Mouse (Mus musculus): ENCODE measurements around the gene Thap3. TPM values are rescaled to one million over a fixed set of nuclear protein-coding genes. Genes with fewer than 3 reads are reported as not detected.

Gene Thap3
- polyA plus RNA-seq, 1 experiment from 2014 or later: 56.3 TPM

DNA sequence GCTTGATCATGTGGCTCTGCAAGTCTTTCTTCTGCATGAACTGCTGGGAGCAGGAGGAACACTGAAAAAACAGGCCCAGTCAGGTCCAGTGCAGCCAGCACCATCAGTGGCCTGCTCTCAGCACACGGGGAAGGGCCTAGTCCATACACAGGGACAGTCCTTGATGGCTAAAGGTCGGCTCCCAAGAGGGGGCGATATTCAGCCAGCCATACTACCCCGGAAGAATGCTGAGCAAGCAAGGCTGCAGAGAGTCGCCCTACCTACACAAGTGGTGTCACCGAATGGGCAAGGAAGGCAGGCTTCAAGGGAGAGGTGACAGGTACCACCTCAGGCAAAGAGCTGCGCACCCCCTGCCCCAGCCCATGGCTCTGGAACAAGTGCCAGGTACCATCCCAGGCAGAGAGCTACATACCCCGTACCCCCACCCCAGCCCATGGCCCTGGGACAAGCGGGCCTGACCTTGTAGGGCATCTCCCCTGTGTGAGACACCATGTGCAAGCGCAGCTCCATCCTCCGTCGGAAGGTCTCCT is 32.8 kb upstream of the Thap3 start:
- H3K9ac ChIP-seq: no peak overlapping the region

DNA sequence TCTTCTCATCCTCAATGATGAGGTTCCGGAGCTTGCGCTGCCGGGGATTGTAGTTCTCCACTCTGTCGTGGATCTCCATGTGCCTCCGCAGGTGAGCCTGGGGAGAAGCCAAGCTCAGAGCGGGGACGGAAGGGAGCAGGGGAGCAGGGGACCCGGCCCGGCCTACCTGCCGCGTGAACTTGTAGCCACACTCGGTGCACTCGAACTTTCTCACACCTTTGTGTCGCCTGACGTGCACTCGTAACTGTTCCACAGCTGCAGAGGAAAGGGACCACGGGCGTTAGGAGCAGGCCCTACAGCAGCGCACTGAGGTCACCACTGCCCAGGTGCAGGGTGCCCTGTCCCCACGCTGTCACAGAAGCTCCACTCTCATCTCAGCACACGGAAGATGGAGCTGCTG is 31.2 kb upstream of the Thap3 start:
- Histone ChIP-seq H3K4me3 (no peak overlapping the region), H3K27me3 (no peaks in the 10 kb centered on the region), H3K9me3 (no peaks in the 10 kb centered on the region), H3K9ac (no peak overlapping the region), H3K4me1 (peaks cover 9% of the 10 kb centered on the region; the same call in 1 of the 2 replicates), H3K4me2 (no peak overlapping the region), H3K36me3 (peaks cover 82% of the 10 kb centered on the region), H3K27ac (no peak overlapping the region)
- ATAC-seq (ENCODE audit: insufficient number of reproducible peaks, insufficient read depth, low FRiP score, low TSS enrichment, low read depth): no peak
- 93% methylated on average over 21 of the region's 21 CpGs for WGBS

More for the DNA sequence above, 32.8 kb upstream of the Thap3 start:
- peaks cover 25% of the 10 kb centered on the region for H3K4me1 ChIP-seq
- no peak overlapping the region for H3K4me3 ChIP-seq
- H3K36me3 ChIP-seq: peaks cover 76% of the 10 kb centered on the region
- no peak overlapping the region for H3K27ac ChIP-seq
- 81% methylated on average over 12 of the region's 12 CpGs for WGBS
- no peak overlapping the region for H3K4me2 ChIP-seq
- ATAC-seq (ENCODE audit: insufficient number of reproducible peaks, insufficient read depth, low FRiP score, low TSS enrichment, low read depth): no peak
- no peaks in the 10 kb centered on the region for H3K27me3 ChIP-seq
- H3K9me3 ChIP-seq: no peaks in the 10 kb centered on the region

DNA sequence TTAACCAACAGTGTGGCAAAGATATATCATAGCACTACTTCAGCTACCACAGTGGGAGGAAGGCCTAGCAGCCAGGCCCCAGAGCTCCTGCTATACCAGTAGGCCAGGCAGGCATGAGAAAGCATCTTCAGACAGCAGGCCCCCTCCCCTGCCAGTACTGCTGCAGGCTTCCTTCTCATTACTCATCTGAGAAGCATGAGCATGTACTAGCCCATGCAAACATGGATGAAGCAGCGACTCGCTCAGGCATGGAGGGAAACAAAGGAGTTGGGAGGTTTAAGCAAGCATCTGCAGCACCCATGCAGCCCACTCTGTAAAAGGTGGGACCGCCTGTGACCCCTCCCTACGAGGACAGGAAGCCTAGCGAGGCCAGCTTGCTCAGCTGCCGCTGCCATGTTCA is 30.3 kb upstream of the Thap3 start:
- Histone ChIP-seq H3K9ac (no peak overlapping the region), H3K9me3 (no peaks in the 10 kb centered on the region), H3K36me3 (peaks cover 83% of the 10 kb centered on the region), H3K27me3 (no peaks in the 10 kb centered on the region), H3K4me2 (no peak overlapping the region), H3K4me1 (no peaks in the 10 kb centered on the region), H3K4me3 (no peak overlapping the region), H3K27ac (no peak overlapping the region)
- 83% methylated on average over 6 of the region's 6 CpGs for WGBS
- no peak for ATAC-seq (ENCODE audit: insufficient number of reproducible peaks, insufficient read depth, low FRiP score, low TSS enrichment, low read depth)

DNA sequence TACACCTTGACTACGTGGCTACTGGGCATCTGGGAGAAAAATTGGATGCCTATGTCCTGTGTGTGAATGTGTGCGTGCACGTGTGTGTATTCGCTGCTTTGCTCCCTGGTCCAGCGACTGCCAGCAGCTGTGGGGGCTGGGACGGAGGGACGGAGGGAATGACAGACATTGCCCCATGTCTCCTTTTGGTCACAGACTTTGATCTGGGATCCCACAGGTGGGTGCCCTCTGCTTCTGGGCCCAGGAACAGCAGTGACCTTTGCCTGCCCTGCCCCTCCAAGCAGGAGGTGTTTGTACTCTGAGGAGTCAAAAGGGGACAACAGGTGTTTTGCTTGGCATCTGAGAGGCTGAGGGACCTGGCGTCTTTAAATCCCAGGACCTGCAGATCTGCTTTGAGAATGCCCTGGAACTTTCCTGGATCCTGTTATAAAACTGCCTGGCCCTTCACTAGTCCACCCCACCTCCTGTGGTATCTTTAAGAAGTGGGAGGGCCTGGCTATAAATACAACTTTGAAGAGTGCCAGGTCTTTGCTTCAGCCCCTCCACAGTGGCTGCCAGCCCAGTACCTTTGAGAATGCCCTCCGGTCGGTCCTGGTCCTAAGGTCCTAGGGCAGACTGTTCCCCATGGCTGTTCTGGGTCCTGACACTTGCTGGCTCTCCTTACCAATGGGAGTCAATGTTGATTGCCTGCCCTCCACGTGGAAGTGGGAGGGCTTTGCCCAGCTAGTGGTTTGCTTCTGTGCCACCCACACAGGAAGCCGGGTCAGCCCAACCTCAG is 24.4 kb upstream of the Thap3 start:
- peaks cover 30% of the 10 kb centered on the region for H3K4me1 ChIP-seq
- no peak for ATAC-seq (ENCODE audit: insufficient number of reproducible peaks, insufficient read depth, low FRiP score, low TSS enrichment, low read depth)
- H3K36me3 ChIP-seq: peaks cover 46% of the 10 kb centered on the region
- 86% methylated on average over 12 of the region's 12 CpGs for WGBS
- no peak overlapping the region for H3K9ac ChIP-seq
- H3K9me3 ChIP-seq: no peaks in the 10 kb centered on the region
- H3K4me2 ChIP-seq: no peak overlapping the region
- H3K4me3 ChIP-seq: no peak overlapping the region
- H3K27ac ChIP-seq: no peak overlapping the region
- H3K27me3 ChIP-seq: no peaks in the 10 kb centered on the region

DNA sequence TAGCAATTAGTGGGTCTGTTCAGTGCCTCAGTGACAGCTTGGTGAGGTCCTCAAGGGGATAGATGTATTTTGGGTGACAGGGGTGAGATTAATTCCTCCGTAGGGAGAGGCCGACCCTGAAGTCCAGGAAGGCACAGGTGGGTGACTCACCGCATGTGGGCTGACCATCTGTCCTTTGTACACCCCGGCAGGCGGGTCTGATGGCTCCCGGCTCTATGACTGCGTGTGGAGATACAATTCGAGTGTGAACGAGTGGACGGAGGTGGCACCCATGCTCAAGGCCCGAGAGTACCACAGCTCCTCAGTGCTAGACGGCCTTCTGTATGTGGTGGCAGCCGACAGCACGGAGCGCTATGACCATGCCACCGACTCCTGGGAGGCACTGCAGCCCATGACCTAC is 23.3 kb upstream of the Thap3 start:
- Histone ChIP-seq H3K4me3 (no peak overlapping the region), H3K36me3 (peaks cover 44% of the 10 kb centered on the region), H3K27me3 (peaks cover 11% of the 10 kb centered on the region), H3K9ac (no peak overlapping the region), H3K27ac (no peak overlapping the region), H3K4me1 (peaks cover 41% of the 10 kb centered on the region), H3K4me2 (peak overlapping the region; percentile 100; the same call in 1 of the 2 replicates), H3K9me3 (no peaks in the 10 kb centered on the region)
- ATAC-seq (ENCODE audit: insufficient number of reproducible peaks, insufficient read depth, low FRiP score, low TSS enrichment, low read depth): no peak
- 91% methylated on average over 16 of the region's 16 CpGs for WGBS

DNA sequence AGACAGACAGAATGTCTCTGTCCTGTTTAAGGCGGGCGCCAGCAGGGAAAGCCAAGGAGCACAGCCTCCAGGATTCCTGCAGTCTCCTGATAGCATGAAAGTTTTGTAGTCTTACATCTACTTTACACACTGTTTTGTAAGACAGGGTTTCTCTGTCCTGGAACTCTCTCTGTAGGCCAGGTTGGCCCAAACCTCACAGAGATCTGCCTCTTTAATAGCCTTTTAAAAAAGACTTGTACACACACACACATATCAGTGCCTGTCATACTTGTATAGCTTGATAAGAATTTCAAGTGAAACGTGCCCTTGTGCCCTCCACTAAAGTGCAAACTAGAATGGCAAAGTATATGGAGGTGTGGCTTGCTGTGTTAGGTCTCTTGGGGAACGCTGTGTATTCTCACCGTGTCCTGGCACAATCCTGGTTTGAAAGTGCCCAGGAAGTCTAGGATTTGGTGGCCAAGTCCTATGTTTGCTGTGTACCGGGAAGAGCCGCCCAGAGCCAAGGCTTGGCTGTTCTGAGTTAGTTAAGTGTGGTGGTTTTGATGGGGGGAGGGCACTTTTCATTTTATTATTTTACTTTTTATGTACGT is 22.5 kb upstream of the Thap3 start:
- Histone ChIP-seq H3K9me3 (no peaks in the 10 kb centered on the region), H3K36me3 (peaks cover 41% of the 10 kb centered on the region), H3K4me1 (peaks cover 44% of the 10 kb centered on the region), H3K27me3 (peaks cover 14% of the 10 kb centered on the region), H3K4me2 (peak overlapping the region; percentile 100), H3K27ac (no peak overlapping the region; the same call in 1 of the 2 replicates), H3K9ac (peak overlapping the region; percentile 78), H3K4me3 (peak overlapping the region; percentile 75)
- ATAC-seq (ENCODE audit: insufficient number of reproducible peaks, insufficient read depth, low FRiP score, low TSS enrichment, low read depth): no peak
- 66% methylated on average over 8 of the region's 8 CpGs for WGBS

DNA sequence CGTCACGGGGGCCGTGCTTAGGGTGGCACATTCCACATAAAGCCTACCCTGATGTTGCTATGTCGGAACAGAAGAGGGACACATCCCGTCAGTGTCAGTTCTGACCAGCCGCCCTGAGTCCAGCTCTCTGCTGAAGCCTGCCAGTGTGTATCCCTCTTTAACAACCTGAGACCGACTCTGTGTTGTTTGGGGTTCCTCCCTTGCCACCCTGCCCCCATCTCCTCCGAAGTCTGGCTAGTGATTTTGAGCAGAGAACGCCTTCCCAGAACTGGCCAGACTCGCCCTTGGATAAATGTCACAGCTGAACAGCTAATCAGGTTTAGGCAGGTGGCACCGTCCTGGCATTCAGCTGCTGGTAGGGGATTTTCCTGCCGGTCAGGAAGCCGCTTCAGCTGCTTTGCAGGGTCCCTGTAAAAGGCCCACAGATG is 21.9 kb upstream of the Thap3 start:
- peaks cover 14% of the 10 kb centered on the region for H3K27me3 ChIP-seq
- no peaks in the 10 kb centered on the region for H3K9me3 ChIP-seq
- H3K4me3 ChIP-seq: peak overlapping the region; percentile 75
- H3K36me3 ChIP-seq: peaks cover 36% of the 10 kb centered on the region
- H3K4me2 ChIP-seq: peak overlapping the region; percentile 100
- H3K9ac ChIP-seq: peak overlapping the region; percentile 78
- peaks cover 44% of the 10 kb centered on the region for H3K4me1 ChIP-seq
- 9% methylated on average over 13 of the region's 13 CpGs for WGBS
- no peak for ATAC-seq (ENCODE audit: insufficient number of reproducible peaks, insufficient read depth, low FRiP score, low TSS enrichment, low read depth)
- H3K27ac ChIP-seq: no peak overlapping the region; the same call in 1 of the 2 replicates

DNA sequence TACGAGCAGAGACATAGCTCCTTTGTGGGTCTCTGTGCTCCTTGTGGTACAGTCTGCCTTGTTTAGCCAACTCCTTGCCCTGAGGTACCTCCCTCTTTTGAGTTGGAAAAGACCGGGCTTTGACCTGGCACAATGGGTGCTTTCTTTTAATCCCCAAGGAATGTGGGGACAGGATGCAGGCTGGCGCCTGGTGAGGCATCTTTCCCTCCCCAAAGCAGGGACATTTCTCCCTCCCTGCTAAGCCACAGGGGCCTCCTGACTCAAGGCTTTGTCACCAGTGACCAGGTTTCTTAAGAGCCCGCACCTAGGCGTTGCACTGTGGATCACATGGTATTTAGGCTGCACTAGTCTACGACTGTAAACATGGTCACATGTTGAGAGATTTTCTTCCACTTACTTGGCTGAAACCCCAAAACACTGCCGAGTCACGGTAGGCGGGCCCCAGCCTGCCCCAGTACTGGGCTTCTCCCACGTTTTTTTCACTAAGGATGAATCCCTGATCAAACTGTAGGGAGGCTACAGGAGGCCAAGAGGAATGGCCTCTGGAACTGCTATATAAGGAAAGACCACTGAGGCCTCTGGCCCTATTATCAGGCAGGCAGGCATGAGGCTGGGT is 21.4 kb upstream of the Thap3 start:
- WGBS: 2% methylated on average over 10 of the region's 10 CpGs
- peak overlapping the region; percentile 88 for H3K27ac ChIP-seq
- peaks cover 31% of the 10 kb centered on the region for H3K36me3 ChIP-seq
- H3K27me3 ChIP-seq: peaks cover 14% of the 10 kb centered on the region
- peaks cover 44% of the 10 kb centered on the region for H3K4me1 ChIP-seq
- H3K9ac ChIP-seq: peak overlapping the region; percentile 78
- peak overlapping the region; percentile 75 for H3K4me3 ChIP-seq
- no peak for ATAC-seq (ENCODE audit: insufficient number of reproducible peaks, insufficient read depth, low FRiP score, low TSS enrichment, low read depth)
- H3K4me2 ChIP-seq: peak overlapping the region; percentile 100
- H3K9me3 ChIP-seq: no peaks in the 10 kb centered on the region

DNA sequence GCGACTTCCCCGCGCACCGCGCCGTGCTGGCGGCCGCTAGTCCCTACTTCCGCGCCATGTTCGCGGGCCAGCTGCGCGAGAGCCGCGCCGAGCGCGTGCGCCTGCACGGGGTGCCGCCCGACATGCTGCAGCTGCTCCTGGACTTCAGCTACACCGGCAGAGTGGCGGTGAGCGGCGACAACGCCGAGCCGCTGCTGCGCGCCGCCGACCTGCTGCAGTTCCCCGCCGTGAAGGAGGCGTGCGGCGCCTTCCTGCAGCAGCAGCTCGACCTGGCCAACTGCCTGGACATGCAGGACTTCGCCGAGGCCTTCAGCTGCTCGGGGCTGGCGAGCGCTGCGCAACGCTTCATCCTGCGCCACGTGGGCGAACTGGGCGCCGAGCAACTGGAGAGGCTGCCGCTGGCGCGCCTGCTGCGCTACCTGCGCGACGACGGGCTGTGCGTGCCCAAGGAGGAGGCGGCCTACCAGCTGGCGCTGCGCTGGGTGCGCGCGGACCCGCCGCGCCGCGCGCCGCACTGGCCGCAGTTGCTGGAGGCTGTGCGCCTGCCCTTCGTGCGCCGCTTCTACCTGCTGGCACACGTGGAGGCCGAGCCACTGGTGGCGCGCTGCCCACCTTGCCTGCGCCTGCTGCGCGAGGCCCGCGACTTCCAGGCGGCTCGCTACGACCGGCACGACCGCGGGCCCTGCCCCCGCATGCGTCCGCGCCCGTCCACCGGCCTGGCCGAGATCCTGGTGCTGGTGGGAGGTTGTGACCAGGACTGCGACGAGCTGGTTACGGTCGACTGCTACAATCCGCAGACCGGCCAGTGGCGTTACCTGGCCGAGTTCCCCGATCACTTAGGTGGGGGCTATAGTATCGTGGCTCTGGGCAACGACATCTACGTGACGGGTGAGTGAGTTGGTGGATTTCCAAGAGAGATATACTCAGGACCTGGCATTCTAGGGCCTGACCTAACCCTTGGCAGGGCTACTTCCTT is 20.6 kb upstream of the Thap3 start:
- Histone ChIP-seq H3K4me1 (peaks cover 44% of the 10 kb centered on the region), H3K36me3 (peaks cover 24% of the 10 kb centered on the region), H3K27ac (peak overlapping the region; percentile 88), H3K27me3 (peaks cover 14% of the 10 kb centered on the region), H3K9me3 (no peaks in the 10 kb centered on the region), H3K4me3 (peak overlapping the region; percentile 75), H3K9ac (peak overlapping the region; percentile 78), H3K4me2 (peak overlapping the region; percentile 100)
- under 1% methylated on average over 115 of the region's 115 CpGs for WGBS
- peak; percentile 48 for ATAC-seq (ENCODE audit: insufficient number of reproducible peaks, insufficient read depth, low FRiP score, low TSS enrichment, low read depth)

DNA sequence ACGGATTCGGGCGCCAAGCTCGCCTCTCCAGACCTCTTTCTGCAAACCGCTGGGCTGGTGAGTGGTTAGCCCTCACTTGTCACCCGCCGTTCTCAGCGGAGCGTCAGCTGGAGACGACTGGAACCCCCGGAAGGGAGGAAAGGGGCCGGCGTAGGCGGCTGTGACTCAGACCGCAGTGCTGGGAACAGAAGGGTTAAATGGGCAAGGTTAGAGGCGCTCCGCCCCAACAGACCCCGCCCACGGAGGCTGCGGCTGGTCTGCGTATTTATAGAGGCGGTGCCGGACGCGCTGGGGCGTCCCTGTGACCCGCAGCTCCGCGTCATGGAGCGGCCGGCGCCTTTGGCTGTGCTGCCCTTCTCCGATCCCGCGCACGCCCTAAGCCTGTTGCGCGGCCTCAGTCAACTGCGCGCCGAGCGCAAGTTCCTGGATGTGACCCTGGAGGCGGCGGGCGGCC is 19.9 kb upstream of the Thap3 start, which contains the start of gene Klhl21:
TSS of gene Klhl21 (plus strand) at position 182 of the 454 bp plus-strand sequence.
- peak; percentile 83 for ATAC-seq (ENCODE audit: insufficient number of reproducible peaks, insufficient read depth, low FRiP score, low TSS enrichment, low read depth)
- H3K9ac ChIP-seq: peak within 1 kb of the TSS; percentile 78
- peak within 1 kb of the TSS; percentile 88 for H3K27ac ChIP-seq
- peak within 1 kb of the TSS; percentile 100 for H3K4me2 ChIP-seq
- H3K27me3 ChIP-seq: peaks cover 14% of the 10 kb centered on the region
- peaks cover 17% of the 10 kb centered on the region for H3K36me3 ChIP-seq
- peaks cover 44% of the 10 kb centered on the region for H3K4me1 ChIP-seq
- under 1% methylated on average over 43 of the region's 45 CpGs for WGBS
- peak within 1 kb of the TSS; percentile 75 for H3K4me3 ChIP-seq
- H3K9me3 ChIP-seq: no peaks in the 10 kb centered on the region

All from embryonic facial prominence, embryonic 13.5 days (tissue).